Mouse (Mus musculus) ES-E14 (cell line): ENCODE results near the gene Padi3. TPM values are rescaled to one million over a fixed set of nuclear protein-coding genes. Genes with fewer than 3 reads are reported as not detected.
A peak's percentile ranks its signal among the peaks of the same experiment; 100 is the strongest.

ENCODE experiments used
- DNase-seq: peaks from one replicate; pipeline ENCODE4 v3.0.0-alpha.2; 2013; ENCODE audit warnings: low read depth, low spot score
- H3K27ac ChIP-seq: 2 replicates; pipeline ENCODE4 v1.5.1; 2012; ENCODE audit warnings: low read depth, mild to moderate bottlenecking, low read length, moderate library complexity, mixed read lengths; ENCODE audit not compliant: poor library complexity, insufficient read depth, severe bottlenecking
- H3K36me3 ChIP-seq: 2 replicates; pipeline ENCODE4 v1.6.1; 2012; ENCODE audit warnings: mild to moderate bottlenecking, low read length, moderate library complexity, mixed read lengths; ENCODE audit not compliant: control insufficient read depth, poor library complexity, insufficient read depth, severe bottlenecking
- H3K4me1 ChIP-seq, 2 experiments: fragments of 150-350 bp in 1 of 2; sonication (generic) in 1 of 2; 2 replicates each; pipeline ENCODE4 v1.6.1; 2012; ENCODE audit warnings: low read length in 2 of 2, mild to moderate bottlenecking in 1 of 2, mixed read lengths in 1 of 2; ENCODE audit not compliant: control insufficient read depth in 2 of 2, insufficient read depth in 2 of 2, poor library complexity in 1 of 2
- H3K4me3 ChIP-seq, 2 experiments: fragments of 150-350 bp in 1 of 2; sonication (generic) in 1 of 2; 2 replicates each; pipeline ENCODE4 v1.5.1; 2012; ENCODE audit warnings: low read length in 2 of 2, low read depth in 1 of 2, mild to moderate bottlenecking in 1 of 2, mixed read lengths in 1 of 2; ENCODE audit not compliant: insufficient read depth in 1 of 2, poor library complexity in 1 of 2, severe bottlenecking in 1 of 2
- H3K9ac ChIP-seq: 2 replicates; pipeline ENCODE4 v1.6.1; 2012; ENCODE audit warnings: low read depth, mild to moderate bottlenecking, low read length, mixed read lengths; ENCODE audit not compliant: poor library complexity, insufficient read depth, severe bottlenecking
- H3K9me3 ChIP-seq: fragments of 150-350 bp; sonication (generic); 2 replicates; pipeline ENCODE4 v1.6.1; 2012; ENCODE audit warnings: low read depth, mild to moderate bottlenecking, low read length; ENCODE audit not compliant: control insufficient read depth, insufficient read depth
- CHD2 ChIP-seq: IDR thresholded peaks from 2 replicates; pipeline ENCODE4 v1.6.1; 2014; ENCODE audit warnings: mild to moderate bottlenecking, low read depth, low read length, inconsistent platforms
- HCFC1 ChIP-seq: IDR thresholded peaks from 2 replicates; pipeline ENCODE4 v1.6.1; 2012; ENCODE audit warnings: low read length, inconsistent platforms, borderline replicate concordance; ENCODE audit not compliant: insufficient read depth
- MAFK ChIP-seq: IDR thresholded peaks from 2 replicates; pipeline ENCODE4 v1.6.1; 2014; ENCODE audit warnings: mild to moderate bottlenecking, low read depth, low read length, inconsistent platforms; ENCODE audit not compliant: insufficient read depth
- ZC3H11A ChIP-seq: IDR thresholded peaks from 2 replicates; pipeline ENCODE4 v1.6.1; 2012; ENCODE audit warnings: low read depth, mild to moderate bottlenecking, inconsistent platforms, low read length, borderline replicate concordance
- ZNF384 ChIP-seq: IDR thresholded peaks from 2 replicates; pipeline ENCODE4 v1.6.1; 2012; ENCODE audit warnings: low read depth, low read length, inconsistent platforms
- in situ Hi-C, 2 experiments: fragments of 600-800 bp; cut with MboI; formaldehyde crosslinking; loops; one replicate each; pipeline ENCODE4 v1.15.1; 2025; ENCODE audit warnings: low sequenced_read_pairs in 2 of 2, inconsistent platforms in 1 of 2; ENCODE audit not compliant: unreplicated experiment in 2 of 2
- total RNA-seq: library from RNA; depleted of rRNA; stranded (reverse); fragments of 300-350 nt; gene quantifications from 2 replicates; pipeline ENCODE4 v1.2.3, GENCODE M21; 2012

The Padi3 gene
- total RNA-seq, 1 experiment = 1.2 TPM

DNA sequence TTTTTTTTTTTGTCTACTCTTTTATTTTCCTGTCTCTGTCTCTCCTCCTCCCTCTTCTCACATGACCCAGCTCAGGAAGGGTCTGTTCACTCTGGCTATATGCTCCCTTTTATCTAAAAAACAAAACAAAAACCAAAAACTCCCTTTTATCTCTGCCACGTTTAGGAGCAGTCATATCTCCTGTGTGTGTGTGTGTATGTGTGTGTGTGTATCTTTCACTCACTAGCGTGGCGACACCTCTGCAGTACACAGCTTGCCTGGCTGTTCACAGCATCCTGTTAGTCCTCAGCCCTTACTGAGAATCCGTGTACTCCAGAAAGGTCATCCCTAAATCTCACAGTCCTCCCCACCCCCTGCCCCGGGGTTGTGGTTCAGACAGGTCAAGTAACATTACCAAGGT, 5.0 kb upstream of the Padi3 start:
- DNase-seq = no peak
- no peak overlapping the region for H3K9ac ChIP-seq
- TF ChIP-seq ZC3H11A (no peak), MAFK (no peak), CHD2 (no peak), HCFC1 (no peak), ZNF384 (no peak)
- H3K27ac ChIP-seq = no peak overlapping the region
- no peaks in the 10 kb centered on the region for H3K9me3 ChIP-seq
- H3K36me3 ChIP-seq = no peaks in the 10 kb centered on the region
- no peak overlapping the region for H3K4me3 ChIP-seq
- H3K4me1 ChIP-seq = peaks cover 0 to 28% of the 10 kb centered on the region in 2 experiments; a peak in 2 of 4 replicates
- in situ Hi-C loops = no loop called here

DNA sequence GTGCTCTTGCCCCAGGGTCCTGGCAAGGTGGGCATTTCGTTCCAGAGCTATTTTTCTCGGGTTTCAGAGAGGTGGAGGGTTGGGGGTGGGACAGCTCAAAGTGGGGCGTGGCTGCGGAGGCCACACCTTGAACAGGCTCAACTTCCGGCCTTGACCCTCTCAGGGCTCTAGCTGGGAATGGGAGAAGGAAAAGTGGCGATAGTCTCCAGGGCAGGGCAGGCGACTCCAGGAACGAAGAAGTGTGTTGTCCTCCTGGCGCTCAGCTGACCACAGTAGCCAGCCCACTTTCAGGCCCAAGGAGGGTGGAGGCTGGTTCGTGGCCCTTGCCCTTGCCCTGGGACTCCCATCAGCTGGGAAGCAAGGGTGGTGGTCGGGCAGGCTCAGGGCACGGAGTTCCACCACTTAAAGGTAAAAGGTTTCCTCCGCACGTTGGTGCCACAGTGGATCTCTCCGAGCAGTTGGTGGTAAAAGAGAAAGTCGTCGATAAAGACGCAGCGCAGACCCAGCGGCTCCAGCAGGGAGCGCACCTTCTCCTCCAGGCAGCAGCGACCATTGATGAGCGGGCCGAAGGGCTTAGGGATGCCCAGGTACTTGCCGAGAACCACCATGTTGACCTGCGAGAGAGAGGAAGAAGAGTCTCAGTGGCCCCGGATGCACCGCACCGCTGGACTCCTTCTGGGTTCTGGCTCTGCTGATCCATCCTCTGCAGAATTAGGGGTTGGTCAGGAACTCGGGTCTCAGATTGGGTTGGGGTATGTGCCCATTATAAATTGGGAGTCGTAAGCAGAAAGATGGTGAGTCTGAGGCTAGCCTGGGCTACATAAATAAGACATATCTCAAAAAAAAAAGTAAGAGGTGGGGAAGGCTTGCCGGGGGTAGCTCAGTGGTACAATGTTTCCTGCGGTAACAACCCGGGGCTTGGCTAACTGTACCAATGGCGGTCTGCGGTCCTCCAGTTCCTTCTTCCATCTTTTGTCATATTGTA, 4.1 kb upstream of the Padi3 start:
- Histone ChIP-seq H3K4me3 (peak overlapping the region; percentile 25 to 31), H3K9ac (peak overlapping the region; percentile 5; the same call in 1 of the 2 replicates), H3K9me3 (no peaks in the 10 kb centered on the region), H3K36me3 (no peaks in the 10 kb centered on the region), H3K4me1 (peaks cover 0 to 31% of the 10 kb centered on the region in 2 experiments; a peak in 2 of 4 replicates), H3K27ac (no peak overlapping the region)
- in situ Hi-C loops = no loop called here
- TF ChIP-seq CHD2 (no peak), ZNF384 (no peak), HCFC1 (no peak), ZC3H11A (no peak), MAFK (no peak)
- no peak for DNase-seq

DNA sequence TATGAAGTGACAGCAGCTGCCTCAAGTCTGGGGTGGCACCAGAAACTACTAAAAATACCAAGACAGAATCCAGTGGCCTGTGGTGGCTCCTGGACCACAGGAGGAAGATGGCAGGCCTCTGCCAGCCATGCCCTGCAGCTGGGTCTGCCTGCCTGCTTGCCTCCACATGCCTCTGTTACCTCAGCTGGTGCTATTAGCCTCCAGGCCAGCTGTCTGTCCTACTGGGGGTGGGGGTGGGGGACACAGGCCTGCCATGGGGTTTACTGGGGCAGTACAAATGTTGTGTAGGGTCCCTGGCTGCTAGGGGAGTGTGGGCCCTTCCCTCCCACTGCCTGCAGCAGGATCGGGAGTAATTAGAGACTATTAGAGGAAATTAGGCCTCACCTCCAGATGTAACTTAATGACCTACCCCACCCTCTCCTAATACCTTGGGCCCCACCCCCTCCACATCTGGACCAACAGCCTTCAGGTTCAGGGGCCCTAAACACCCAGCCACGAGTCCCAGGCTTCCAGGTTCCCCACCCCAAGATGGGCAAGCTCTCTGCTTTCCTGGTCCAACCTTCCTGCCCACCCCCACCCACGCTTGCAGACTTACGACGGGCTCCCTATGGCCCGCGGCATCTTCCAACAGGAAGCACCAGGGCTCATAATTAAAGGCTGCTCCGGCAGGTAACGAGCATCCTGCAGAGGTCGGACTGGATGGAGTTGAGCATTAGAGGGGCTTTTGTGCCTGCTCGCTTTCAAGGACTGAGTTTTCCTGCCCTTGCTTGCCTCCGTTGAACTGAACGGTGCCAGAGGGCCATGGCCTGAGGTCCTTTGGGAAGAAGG, 3.1 kb upstream of the Padi3 start:
- peaks cover 0 to 31% of the 10 kb centered on the region in 2 experiments; a peak in 2 of 4 replicates for H3K4me1 ChIP-seq
- peak overlapping the region; percentile 25 to 31; a peak in 3 of 4 replicates for H3K4me3 ChIP-seq
- TF ChIP-seq MAFK = no peak
- TF ChIP-seq ZC3H11A = no peak
- TF ChIP-seq CHD2 = no peak
- no peak for TF ChIP-seq HCFC1
- TF ChIP-seq ZNF384 = no peak
- in situ Hi-C loops = no loop called here
- H3K9ac ChIP-seq = peak overlapping the region; percentile 9; the same call in 1 of the 2 replicates
- no peak overlapping the region for H3K27ac ChIP-seq
- no peaks in the 10 kb centered on the region for H3K9me3 ChIP-seq
- DNase-seq = no peak
- no peaks in the 10 kb centered on the region for H3K36me3 ChIP-seq

DNA sequence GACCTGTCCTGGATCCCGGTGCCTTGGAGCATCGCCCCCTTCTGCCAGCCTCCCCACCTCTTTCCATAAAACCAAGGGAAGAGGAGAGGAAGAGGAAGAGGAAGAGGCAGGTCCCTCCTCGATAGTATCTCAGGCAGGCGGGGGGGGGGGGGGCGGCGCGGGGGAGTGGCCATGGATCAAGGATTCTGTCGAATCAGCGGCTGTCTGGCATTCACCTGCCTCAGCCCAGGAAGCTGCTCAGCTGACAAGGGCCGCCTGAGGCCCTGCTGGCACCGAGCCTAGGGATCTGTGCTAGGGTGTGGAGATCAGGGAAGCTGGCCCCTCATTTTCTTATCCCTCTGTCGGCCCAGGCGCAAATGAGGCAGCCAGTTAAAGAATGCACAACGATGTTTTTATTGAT, 2.2 kb upstream of the Padi3 start:
- Histone ChIP-seq H3K36me3 (no peaks in the 10 kb centered on the region), H3K4me1 (peaks cover 0 to 31% of the 10 kb centered on the region in 2 experiments; a peak in 2 of 4 replicates), H3K27ac (no peak overlapping the region), H3K9me3 (no peaks in the 10 kb centered on the region), H3K4me3 (no peak overlapping the region; a peak in 1 of 4 replicates), H3K9ac (peak overlapping the region; percentile 21; the same call in 1 of the 2 replicates)
- no peak for TF ChIP-seq ZC3H11A
- TF ChIP-seq MAFK = no peak
- no peak for TF ChIP-seq HCFC1
- TF ChIP-seq CHD2 = no peak
- no peak for TF ChIP-seq ZNF384
- no peak for DNase-seq
- in situ Hi-C loops = no loop called here
